Mouse (Mus musculus) ovary, postnatal 10 days (tissue): ENCODE data around the gene 1700042G07Rik.

ENCODE experiments used
- DNase-seq: peaks from one replicate; pipeline ENCODE4 v3.0.0; 2022; ENCODE audit warnings: low spot score

The 1700042G07Rik gene

DNA sequence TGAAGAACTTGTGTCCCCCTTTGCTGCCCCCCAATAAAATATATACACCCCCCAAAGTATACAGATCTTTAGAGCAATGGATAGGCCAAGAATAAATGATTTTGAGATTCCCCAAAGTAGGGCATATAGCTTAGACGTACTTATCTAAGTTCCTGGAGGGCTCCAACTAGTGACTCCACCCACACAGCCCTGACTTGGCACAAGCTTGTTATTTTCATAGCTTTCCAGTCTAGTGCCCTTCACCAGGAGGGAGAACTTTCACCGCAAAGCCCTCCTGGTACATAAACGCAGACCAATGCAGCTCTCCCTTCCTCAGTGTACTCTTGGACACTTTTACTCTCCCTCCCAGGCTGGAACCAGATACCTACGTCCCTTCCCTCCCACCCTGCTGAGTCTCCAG lies 11.0 kb upstream of the 1700042G07Rik start:
- DNase-seq: no peak

DNA sequence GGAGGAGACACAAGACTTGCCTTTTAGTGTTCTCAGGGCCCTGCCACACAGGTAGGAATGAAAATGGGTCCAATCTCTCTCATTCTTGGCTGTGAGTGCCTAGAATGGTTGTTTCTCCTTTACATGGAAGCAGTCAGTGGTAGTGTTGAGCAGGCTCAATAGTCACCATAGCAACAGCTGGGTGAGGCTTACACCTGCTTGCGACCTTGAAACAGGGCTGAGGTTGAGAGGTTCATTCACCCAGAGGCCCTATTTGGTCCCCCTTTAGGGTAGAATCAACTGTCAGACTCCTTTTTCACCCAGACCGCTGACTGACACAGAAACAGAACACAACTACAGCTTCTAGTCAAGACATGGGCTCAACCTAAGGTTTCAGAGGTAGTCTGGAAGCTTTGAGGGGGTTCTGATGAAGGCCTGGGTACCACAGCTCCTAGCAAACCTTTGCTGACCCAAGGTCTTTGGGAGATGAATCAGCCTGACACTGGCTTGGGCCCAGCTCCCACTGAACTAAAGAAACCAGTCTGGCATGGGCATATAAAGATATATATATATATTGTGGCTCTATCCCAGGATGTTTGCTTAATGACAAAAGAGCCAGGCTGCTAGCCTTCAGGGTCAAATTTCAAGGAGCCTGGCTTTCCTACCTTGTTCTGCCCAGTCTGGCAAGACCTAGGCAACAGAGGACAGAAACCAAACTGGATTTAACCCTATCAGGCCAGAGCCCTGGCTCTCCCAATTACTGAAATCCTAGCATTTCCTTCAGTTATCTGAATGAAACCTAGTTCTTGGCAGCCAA lies 8.2 kb upstream of the 1700042G07Rik start:
- DNase-seq: no peak

DNA sequence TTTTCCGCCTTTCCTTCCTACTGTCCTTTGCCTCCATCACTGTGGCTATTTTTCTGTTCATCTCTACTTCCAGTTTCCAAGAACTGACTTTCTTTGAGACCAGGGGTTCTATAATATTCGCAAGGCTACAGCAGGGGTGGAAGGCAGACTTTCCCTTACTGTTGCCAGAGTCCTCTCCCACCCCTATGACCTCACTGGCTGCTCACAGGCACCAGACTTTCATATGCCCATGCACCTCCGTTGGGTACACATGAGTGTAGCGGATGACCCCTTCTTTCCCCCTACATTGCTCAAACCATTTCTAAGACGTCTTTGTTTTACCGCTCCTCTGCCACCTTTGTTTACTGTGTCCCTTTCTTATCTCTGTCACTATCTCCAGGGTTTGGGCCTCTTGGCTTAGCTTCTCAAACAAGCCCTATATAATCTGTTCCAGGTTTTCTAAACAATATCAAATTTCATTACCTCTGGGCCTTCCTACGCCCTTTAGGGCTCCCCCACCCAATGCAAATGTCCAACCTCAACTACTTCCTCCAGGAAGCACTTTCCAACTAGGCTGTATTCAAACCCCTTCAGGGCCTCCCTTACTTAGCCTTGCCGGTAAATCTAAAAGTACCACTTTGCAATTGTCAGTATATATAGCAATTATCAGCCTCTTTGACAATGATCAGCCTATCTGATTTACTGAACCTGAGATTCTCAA lies 7.3 kb upstream of the 1700042G07Rik start:
- DNase-seq: no peak

DNA sequence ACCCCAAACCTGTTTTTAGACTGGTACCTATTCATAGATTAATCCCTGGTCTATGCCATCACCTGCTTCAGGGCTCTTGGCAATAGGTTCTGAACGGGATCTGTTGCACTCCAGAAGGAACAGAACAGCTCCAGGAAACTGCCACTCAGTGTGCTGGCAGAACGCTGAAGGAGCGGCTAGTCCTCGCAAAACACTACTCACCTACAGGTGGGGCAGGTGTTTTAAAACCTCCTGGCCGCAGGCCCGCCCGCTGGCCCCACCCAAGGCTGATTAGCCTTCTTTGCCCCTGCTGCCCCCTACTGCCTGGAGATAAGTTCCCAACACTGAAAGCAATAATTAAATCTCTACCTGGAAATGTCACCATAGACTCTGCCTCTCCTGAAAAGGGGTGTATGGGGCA lies 5.8 kb upstream of the 1700042G07Rik start, which contains the start of gene Tspan1:
Tspan1 (minus strand) TSS at position 198 of the 400 bp plus-strand sequence.
- no peak for DNase-seq

DNA sequence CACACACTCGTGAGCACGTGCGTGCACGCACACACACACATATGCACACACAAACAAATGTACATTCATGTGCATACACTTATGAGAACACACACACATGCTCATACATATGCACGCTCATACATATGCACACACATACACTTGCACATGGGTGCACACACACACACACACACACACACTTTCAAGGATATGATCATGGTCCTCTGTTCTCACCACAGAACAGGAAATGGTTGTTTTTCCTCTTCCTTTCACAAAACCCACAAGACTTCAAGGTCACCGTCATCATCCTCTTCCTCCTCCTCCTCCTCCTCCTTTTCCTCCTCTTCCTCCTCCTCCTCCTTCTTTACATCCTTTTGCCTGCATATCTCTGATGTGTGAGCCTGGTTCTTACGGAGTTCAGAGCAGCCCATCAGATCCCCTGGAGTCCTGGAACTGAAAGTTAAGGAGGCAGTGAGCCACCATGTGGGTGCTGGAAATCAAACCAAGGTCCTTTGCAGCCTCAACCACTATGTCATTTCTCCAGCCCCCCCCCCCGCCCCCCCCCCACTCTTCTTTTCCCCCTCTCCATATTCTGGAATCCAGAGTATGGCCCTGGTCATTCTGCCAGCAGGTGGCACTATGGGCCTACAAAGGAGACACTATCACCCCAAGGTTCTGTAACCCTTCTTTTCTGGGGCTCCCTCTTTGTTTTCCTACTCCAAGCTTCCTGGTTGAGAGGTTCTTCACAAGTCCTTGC lies 4.4 kb upstream of the 1700042G07Rik start:
- no peak for DNase-seq

DNA sequence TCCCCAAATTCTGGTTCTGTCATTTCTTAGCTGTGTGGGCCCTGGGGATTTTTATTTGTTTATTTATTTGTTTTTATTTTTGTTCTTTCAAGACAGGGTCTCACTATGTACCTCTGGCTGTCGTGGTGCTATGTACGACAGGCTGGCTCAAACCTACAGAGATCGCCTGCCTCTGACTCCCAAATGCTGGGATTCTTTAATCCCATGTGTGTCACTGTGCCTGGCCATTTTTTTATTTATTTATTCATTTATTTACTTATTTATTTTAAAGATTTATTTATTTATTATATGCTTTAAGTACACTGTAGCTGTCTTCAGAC lies 3.9 kb upstream of the 1700042G07Rik start:
- no peak for DNase-seq

DNA sequence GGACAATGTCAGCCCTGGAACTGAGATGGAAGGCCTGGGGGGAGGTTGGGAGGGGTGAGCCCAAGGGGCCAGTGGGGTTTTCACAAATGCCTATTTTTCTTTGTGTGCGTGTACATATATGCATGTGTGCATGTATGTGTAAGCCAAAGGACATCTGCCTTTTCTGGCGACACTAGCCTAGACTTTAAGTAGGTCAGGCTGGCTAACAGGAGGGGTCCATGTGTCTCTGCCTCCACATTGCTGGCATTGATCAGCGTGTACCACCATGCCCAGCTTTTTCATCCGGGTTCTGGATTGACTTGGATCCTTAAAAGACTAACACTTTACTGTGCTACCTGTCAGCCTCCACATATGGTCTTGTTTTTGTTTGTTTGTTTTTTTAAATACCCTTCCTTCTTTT lies 580 bp downstream of the 1700042G07Rik start:
- no peak for DNase-seq

DNA sequence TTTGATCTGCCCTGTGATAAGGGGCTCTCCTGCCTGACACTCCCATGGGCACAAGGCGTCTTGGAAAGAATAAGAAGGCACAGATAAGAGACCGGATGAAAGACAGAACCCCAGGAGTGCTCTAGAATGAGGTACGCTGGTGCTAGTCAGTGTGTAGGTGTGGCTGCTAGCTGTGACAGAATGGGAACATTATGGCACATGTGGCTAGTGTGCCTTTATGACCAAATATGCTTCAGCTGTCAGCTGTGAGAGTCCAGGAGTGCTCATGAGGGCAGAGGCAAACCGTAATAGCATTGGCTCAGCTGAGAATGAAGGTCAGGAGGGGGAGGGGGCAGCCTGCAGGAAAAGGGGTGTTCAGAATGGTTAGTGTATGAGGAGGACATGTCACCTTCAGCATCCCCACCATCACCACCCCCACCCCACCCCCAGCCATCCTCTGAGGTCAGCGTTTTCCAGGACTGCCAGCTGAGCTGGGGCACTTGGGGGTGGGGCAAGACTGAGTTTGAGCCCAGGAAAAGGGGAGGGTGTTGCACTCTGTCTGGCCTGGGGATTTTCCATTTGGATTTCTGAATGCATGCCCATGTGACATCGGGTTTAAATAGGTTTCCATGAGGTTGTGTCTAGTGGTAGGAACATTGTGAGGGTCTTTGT lies 1.4 kb downstream of the 1700042G07Rik start:
- DNase-seq: no peak

DNA sequence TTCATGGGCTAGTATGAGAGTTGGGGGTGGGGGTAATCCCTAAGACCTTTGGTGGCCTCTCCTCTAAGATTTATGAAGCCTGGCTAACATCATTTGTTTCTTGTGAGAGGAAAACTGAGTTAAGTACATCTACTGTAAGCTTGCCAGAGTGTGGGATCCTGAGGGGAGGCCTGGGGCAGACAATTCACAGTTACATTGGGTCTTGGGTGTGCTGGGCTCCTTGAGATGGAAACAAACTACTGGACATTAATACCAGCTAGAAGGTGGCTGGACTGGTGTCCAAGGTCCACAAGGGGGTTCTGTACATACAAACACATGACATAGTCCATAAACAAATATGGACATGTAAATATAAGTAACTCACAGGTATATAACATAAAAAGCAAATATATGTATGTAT lies 2.0 kb downstream of the 1700042G07Rik start:
- DNase-seq: no peak

DNA sequence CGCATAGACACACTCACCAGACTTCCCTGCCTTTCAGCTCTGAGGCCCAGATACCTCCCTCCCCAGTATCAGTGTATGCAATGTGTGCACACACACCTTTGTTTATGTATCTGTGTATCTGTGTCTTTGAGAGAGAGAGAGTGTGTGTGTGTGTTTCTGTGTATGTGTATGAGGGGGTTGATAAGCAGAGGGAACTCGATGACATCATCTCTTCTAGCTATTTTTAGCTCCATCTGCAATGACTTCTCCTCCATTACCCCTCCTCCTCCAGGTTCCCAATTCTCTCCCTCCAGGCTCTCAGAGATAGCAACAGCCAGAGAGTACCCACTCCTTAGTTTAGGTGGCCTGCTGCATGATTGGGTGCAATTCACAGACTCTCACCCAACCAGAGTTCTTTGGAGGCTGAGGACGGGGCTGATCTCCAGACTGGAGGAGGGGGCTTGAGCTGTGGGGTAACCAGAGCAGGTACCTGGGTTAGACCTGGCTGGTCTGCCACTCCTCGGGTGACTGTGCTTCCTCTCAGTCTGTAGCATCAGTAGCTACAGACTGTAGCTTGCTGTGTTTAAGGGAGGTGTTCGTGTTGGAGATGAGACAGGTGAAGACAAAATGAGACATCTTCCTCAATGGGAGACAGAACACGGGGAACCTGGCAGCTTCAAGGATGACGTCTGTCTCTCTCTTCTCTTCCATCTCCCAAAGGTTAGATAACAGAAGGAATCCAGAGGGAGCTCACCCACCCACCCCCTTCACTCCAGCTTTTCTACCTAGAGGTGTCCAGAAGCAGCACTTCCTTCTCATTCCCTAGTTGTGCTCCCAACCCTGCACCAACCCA lies 2.8 kb downstream of the 1700042G07Rik start:
- no peak for DNase-seq

DNA sequence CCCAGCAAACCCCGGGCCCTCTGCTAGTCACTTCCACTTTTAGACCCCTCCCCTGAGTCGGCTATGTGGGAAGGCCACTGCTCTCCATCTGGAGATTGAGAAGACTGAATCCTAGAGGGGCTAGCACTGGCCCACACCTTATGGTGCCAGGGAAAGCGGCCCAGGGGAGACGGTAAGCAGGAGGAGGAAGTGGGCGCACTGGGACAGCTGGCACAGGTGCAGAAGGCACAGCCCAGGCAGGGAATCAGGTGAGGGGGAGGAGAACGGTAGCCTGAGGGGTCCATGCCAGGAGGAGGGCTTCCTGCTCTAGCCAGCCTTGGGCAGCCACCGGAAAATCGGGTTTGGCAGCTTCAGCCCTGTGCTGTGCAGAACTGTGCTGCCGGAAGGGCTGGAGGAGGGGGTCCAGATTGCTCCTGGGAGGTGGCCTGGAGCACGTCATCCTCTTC lies 3.4 kb downstream of the 1700042G07Rik start:
- peak; percentile 36 for DNase-seq

DNA sequence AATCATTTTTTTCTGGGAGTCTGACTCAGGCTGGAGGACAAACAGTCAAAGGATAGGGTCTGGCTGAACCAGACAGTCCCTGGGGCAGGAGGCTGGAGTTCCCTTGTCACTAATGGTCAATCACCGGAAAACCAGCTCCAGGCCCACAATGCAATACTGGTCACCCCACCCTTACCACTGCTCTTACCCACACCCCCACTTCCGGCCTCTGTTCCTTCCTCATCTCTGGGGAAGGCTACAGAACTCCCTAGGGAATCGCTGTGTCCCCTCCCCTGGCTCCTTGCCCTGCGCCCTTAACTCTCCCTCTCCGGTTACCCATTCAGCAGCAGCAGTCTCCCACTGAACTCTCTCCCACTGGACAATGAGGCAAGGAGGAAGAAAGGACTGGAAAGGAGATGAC lies 4.0 kb downstream of the 1700042G07Rik start:
- DNase-seq: peak; percentile 40

DNA sequence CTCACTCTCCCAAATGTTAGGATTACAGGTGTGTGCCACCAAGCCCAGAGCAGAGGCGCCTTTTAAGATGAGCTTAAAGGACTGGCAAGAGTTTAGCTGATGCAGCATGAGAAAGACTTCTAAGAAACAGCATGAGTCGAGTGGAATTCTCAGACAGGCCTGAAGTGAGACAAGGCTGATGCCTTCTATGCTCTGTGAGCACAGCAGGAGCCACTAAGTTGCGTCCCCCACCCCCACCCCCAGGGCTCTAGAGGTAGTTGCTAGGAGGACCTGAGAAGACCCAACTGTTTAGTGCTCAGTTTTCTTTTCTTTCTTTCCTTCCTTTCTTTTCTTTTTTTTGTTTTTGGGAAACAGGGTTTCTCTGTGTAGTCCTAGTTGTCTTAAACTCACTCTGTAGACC lies 8.9 kb downstream of the 1700042G07Rik start:
- no peak for DNase-seq

DNA sequence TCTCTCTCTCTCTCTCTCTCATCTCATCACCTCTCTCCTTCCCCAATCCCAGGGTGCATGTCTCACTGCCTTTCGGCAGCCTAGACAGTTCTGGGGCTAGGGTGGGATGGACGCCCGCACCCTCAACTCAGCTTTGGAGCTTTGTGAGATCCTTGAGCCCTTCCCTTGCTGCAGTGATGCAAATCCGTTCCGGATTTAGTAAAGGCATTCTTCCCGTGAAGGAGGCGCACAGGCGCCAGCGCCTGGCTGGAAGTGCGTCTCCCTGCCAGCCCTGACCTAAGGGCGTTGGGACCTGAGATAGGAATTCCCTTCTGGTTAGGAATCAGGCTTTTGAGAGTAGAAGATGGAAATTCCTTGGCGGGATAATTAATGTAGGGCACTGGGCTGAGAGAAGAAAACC lies 9.6 kb downstream of the 1700042G07Rik start:
- DNase-seq: no peak

DNA sequence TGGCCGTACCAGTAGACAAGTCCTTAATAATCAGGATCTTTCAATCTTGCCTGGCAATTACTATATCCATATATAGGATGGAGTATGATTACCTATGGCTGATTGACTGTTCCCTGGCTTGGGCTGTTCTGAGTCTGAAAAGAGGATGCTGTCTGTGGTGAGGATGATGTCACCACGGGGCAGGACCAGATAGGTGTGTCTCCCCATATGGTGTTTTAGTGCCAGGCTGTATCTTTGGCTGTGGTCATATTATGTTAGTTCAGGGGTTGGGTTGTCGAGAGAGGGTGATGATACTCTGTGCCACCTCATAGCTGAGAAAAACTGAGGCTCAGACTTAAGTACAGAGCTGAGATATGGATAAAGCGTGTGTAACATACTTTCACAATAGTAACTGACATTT lies 11.9 kb downstream of the 1700042G07Rik start:
- no peak for DNase-seq

DNA sequence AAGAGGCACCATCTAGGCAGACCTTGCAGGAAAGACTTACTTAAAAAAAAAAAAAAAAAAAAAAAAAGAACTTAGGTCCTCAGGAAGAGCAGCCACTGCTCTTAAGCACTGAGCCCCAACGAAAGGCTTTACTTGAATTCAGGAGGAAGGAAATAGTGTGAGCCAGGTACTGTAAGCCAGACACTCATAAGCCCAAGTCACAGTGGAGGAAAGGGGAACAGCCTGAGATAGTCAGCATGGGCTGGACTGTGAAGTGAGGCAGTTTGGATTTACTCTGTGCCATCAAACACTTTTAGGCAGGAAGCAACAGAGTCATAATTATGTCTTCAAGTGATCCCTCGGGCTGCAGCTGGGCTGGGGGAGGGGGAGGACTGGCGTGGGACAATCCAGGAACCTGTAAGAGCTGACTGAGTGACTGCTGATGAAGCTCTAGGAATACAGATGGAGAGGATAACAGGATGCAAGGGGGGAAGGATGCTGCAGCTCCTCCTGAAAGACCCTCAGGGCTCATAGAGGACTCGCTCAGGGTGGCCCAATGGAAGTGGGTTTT lies 19.2 kb downstream of the 1700042G07Rik start:
- no peak for DNase-seq

DNA sequence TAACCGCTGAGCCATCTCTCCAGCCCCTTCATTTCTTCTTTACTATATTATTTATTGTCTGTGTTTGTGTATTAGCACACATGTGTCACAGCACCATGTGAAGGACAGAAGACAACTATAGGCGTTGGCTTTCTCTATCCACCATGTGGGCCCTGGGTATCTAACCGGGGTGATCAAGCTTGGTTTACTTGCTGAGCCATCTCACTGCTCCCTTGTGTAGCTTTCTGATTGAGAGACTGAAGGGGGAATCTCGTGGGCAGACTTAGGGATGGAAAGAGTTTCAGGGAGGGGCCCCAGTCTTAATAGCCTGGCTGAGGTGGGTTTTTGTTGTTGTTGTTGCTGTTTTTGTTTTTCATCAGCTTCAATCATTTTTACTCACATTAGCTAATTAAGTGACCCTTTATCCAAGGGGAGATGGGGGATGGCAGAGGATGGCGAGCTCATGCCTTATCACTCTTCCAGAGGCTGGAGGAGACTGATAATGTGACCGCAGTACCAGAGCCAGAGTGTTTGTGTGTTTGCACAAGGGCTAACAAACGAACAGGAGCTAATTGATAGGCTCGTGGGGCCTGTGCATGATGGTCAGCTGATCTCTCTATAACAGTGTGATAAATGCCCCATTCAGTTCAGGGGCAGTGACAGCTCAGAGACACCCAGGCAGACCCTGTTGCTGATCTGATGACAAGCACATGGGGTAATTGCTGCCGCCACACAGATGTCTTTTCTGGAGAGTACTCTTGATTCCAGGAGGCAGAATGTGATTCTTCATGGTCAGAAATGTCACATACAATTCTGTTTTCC lies 20.6 kb downstream of the 1700042G07Rik start:
- no peak for DNase-seq

DNA sequence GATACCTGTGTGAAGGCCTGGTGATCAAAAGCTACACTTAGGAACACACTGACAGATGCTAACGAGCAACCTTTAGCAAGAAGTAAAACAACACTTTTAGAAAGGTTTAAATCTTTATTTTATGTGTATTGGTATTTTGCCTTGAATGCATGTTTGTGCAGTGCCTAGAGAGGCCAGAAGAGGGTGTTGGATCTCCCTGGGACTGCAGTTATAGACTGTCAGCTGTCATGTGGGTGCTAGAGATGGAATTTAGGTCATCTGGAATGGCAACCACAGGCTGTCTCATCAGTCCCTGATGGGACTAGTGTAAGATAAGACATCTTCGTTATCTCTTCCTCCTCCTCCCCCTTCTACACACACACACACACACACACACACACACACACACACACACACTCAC lies 25.2 kb downstream of the 1700042G07Rik start:
- no peak for DNase-seq

DNA sequence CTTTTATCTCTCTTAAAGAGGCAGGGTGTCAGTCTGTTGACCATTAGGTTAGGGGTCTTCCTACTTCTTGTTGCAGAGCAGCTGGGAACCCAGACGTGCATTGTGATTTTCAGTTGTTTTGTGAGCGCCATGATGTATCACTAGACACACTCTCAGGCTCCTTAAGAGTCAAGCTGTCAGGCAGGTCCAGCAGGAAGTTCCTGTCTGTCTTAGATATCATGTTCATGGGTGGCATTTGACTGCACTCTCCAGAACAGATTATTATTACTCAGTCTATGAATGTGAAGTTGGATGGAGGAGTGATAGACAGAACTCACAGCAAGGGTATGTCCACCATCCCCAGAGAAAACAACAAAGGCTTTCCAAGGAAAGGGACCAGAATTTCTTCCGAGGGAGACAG lies 31.2 kb downstream of the 1700042G07Rik start:
- DNase-seq: no peak

DNA sequence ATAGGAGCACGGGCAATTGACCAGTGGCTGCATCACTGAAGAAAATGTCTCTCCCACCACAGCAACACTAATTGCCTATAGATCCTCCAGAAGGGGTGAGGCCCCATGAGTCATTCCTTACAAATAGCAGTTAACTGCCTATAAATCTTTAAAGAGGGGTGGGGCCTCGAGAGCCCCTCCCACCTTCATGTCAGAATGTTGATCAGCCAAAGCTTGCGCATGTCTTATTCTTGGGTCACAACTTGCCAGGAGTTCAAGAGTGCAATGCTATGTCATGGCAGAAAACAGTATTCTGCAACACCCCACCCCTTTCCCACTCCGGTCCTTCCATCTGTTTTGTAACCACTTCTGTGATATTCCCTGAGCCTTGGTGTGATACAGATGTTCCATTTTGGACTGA lies 33.4 kb downstream of the 1700042G07Rik start:
- DNase-seq: no peak
